Mouse (Mus musculus): ENCODE measurements around the gene Ppp1r9b.

- TF ChIP-seq POLR2A (IDR thresholded peaks at IDR 0.05; ENCODE audit: extremely low read depth, insufficient read depth, low read length) = no peak
- TF ChIP-seq CTCF (IDR thresholded peaks at IDR 0.05; ENCODE audit: low read depth, low read length) = no peak
Observed at GRCm38 (mm10) chr11:95053062-95053461, 62.2 kb downstream of the Ppp1r9b start.
